Mouse (Mus musculus) cerebellum, adult 18-20 months (tissue): Measurements from ENCODE around the gene Gm10563.
"Not testable (repeated sequence)": the region's sequence is repeated elsewhere in the genome, so short reads cannot be mapped to it uniquely, and the experiment has no call there.

ENCODE experiments used
- DNase-seq, 2 experiments: peaks; one replicate each; pipeline ENCODE4 v3.0.0; 2021

Gm10563 gene

GRCm38 (mm10) chr4:155645308-155645707, at the start of gene Gm10563:
Gm10563 (minus strand) TSS chr4:155645408.
- DNase-seq = not testable (repeated sequence)

DNA sequence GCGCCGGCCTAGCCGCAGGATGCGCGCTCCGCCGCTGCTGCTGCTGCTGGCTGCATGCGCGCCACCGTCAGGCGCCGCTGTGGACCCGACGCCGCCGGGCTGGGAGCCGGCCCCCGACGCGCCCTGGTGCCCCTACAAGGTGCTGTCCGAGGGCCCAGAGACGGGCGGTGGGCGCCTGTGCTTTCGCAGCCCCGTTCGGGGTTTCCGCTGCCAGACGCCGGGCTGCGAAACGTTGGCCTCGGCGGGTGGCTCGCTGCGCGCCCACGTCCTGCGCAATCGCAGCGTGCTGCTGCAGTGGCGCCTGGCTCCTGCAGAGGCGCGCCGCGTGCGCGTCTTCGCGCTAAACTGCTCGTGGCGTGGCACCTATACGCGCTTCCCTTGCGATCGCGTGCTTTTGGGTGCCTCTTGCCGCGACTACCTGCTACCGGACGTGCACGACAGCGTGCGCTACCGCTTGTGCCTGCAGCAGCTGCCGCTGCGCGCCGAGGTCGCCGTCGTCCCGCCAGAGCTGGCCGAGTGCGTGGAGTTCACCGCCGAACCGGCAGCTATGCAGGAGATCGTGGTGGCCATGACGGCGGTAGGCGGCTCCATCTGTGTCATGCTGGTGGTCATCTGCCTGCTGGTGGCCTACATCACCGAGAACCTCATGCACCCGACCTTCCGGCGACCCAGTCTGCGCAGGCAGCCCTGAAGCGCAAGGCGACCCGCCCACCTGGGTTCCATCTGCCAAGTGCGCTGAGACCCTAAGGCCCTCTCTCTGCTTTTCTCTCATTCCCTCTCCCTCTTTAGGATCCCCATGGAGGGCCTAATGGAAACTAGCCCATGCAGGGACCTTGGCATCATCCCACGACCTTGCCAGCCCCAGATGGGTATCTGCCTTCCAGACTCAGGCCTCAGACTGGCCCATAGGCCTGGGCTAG, 49.5 kb upstream of the Gm10563 start:
- DNase-seq = peak; percentile 66 to 81

DNA sequence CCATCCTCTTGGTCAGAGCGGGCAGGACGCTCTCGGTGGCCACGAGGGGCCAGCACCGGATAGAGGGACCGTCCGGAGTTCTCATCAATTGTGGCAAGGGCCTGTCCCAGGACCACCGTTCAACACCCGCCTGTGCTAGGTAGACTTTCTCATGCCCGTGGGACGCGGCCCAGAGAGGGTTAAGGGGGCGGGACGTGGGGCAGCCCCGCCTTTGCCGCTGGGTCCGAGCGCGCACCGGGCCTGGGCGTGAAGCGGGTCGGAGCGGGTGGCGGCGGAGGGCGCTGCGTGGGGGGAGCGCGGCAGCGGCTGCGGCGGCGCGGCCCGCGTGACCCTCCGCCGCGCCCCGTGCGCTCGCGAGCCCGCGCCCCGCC, 48.9 kb upstream of the Gm10563 start, which contains the start of gene Fndc10:
TSS of gene Fndc10 (plus strand) at position 232 of the 371 bp plus-strand sequence.
- peak; percentile 90 to 92 for DNase-seq

- no peak for DNase-seq
Observed at GRCm38 (mm10) chr4:155692421-155692820, 47.2 kb upstream of the Gm10563 start.

GRCm38 (mm10) chr4:155690571-155691375, 45.6 kb upstream of the Gm10563 start:
- peak; percentile 95 to 97 for DNase-seq

DNA sequence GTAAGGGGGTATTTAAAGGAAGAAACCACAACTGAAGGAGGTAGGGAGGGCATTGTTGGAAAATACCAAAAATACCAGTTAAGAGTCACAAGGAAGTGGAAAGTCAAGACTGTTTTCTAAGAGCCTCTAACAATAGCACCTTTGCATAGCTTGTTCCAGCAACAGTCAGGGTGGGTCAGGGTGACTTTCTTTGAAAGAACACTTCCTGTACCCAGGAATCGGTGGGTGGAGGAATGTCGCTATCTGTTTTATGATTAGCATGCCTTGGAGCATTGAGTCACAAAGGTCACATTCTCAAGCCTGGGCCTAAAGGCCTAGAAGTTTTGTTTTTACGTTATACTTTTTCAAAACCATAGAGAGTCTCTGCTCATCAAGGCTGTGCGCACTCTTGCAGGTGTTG, 42.6 kb upstream of the Gm10563 start:
- DNase-seq = not testable (repeated sequence)

GRCm38 (mm10) chr4:155683670-155684277, 38.6 kb upstream of the Gm10563 start:
- not testable (repeated sequence) for DNase-seq

DNA sequence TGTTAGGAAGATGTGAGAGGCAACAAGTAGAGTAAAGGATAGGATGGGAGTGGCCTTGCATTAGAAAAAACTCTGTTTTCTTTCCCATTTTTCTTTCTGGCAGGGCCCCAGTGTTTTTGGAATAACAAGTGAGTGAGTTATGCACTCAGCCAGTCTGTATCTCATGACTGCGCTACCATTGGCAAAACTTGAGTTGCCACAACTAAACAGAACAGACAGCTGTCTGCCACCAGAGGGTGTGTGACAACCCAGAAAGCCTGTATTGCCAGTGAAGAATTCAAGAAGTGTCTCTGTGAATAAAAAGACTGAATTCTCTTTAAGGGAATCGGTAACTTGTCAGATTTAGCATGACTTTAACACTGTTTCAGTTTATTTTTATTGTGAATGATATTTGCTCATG, 30.8 kb upstream of the Gm10563 start:
- peak; percentile 61 to 72 for DNase-seq

DNA sequence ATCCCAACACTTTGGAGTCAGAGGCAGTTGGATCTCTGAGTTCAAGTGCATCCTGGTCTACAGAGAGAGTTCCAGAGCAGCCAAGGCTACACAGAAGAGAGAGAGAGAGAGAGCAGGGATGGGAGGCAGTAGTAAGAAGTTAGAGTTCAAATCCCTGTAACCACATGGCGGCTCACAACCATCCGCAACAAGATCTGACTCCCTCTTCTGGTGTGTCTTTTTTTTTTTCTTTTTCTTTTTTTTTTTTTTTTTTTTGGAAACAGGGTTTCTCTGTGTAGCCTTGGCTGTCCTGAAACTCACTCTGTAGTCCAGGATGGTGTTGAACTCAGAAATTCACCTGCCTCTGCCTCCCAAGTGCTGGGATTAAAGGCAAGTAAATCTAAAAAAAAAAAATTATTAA, 26.9 kb upstream of the Gm10563 start:
- DNase-seq = no peak

GRCm38 (mm10) chr4:155670236-155670635, 25.0 kb upstream of the Gm10563 start:
- not testable (repeated sequence) for DNase-seq

DNA sequence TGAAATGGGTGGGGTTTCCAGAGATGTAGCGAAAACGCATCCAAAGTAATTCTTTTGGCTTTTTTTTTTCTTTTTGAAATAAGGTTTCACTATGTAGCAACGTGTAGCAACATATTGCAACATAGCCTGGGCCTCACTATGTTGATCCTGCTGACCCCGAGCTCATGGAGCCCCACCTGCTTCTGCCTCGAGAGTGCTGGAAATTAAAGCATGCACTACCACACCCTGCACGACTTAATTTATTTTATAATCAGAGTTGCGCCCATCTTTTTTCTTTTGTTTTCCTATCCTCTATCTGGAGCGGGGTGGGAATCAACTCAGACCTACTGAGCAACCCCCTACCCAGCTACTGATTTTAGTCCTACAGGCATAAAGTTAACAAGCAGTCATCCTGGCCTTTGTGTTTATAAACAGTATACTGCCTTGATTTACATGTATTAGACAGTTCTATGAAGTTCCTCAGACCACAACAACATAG, 24.4 kb upstream of the Gm10563 start:
- DNase-seq = no peak

- DNase-seq = peak; percentile 97 to 98
Observed at GRCm38 (mm10) chr4:155668689-155669597, 23.7 kb upstream of the Gm10563 start, which contains the start of gene Mib2. Mib2 (minus strand) TSS chr4:155669198.

- DNase-seq = no peak
Observed at GRCm38 (mm10) chr4:155666903-155667302, 21.7 kb upstream of the Gm10563 start.

GRCm38 (mm10) chr4:155660641-155661040, 15.4 kb upstream of the Gm10563 start:
- DNase-seq = no peak

- no peak for DNase-seq
Observed at GRCm38 (mm10) chr4:155658961-155659360, 13.8 kb upstream of the Gm10563 start.

DNA sequence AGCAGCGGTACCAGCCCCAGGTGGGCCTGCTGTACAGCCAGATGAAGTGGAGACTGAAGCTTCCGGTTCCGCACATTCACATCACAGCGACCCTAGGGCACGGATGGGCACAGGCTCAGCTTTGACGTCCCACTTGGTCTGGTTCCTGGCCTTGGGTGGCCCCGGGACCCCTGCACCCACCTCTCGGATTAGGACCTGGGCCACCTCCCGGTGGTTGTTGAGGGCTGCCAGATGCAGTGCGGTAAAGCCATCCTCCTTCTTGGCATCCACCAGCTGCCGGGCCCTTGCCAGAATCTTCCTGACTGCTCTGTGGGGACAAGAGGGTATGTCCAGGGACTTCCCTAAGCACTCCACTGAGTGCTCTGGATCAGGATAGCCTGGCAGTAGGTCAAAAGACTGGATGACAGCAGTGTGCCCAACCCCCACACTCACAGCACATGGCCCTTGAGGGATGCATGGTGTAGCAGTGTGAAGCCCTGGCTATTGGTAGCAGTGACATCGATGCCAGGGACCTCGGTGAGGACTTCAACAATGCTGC, 11.1 kb upstream of the Gm10563 start:
- peak; percentile 28 to 37 for DNase-seq

DNA sequence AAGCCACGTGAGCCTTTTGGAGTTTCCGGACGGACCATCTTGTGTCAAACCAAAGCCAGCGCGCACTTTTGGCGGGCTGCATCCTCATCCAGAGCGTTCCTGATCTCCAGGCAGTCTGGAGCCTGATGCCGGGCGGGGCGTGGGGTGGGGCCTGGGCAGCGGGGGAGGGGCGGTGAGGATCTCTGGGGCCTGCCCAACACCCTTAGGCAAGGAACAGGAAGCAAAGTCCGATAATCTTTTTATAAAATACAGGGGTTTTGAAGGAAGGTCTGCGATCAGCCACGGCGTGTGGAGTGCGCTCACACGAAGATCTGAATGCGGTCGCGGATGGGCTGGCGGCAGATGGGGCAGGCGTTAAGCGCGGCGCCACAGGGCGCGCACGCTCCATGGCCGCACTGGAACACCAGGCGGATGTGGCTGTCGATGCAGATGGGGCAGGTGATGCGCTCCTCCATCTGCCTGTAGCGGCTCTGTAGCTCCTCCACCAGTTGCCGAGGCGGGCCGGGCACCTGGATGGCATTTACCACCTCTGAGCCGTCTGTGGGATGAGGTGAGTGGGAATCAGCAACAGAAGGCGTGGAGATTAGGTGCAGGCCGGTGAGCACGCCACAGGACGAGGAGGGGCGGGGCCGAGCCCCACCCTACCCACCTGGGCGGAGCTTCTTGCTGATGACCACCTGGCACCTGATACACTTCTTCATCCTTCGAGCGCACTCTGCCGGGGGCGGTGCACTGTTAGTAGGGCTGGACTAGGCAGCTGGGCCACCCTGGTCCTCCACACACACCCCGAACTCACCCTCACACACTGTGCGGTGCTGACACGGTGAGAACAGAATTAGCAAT, 9.5 kb upstream of the Gm10563 start:
- peak; percentile 71 to 72 for DNase-seq

DNA sequence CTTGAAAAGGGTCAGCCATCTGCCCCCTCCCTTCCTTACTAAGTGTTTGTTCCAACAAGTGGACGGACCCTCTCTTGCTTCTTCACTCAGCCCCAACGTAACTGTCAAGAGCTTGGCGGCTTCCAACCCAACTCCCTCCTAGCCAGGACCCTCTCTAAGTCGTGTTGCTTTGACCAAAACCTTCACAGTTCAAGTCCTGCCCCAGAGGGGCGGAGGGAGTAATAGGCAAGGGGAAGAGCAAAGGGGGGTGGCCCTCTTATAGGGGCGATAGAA, 8.9 kb upstream of the Gm10563 start:
- DNase-seq = no peak

- peak; percentile 68 to 69 for DNase-seq
Observed at GRCm38 (mm10) chr4:155653451-155654182, 8.4 kb upstream of the Gm10563 start.

DNA sequence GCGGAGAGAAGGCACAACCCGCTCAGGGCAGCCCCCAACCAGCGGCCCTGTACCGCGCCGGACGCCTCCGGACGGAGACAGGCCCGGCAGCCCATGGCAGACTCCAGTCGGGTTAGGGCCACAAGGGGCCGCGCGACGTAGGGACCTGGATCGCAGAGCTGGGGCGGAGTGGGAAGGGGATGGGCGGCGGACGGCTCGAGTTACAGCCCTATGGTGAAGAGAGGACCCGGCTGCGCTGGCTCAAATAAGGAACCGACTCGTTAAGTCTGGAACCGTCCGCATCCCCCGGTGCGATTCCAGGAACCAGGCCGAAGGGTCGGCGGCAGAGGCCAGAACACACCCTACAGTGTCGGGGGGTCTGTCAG, 7.9 kb upstream of the Gm10563 start, which contains the start of gene Mmp23:
TSS of gene Mmp23 (minus strand) at position 299 of the 365 bp plus-strand sequence.
- peak in 1 of 2 experiments; percentile 63 for DNase-seq
